Mouse (Mus musculus) myocyte (in vitro differentiated cells): ENCODE results near the gene Zfp760.
"Not testable (repeated sequence)": the region's sequence is repeated elsewhere in the genome, so short reads cannot be mapped to it uniquely, and the experiment has no call there.

Source experiments
- CEBPB ChIP-seq: IDR thresholded peaks from 2 replicates; pipeline ENCODE4 v1.6.1; 2011; ENCODE audit warnings: mild to moderate bottlenecking, moderate library complexity; ENCODE audit not compliant: poor library complexity, insufficient read depth, severe bottlenecking
- E2F4 ChIP-seq: IDR thresholded peaks from one replicate; pipeline ENCODE4 v1.6.1; 2011; ENCODE audit warnings: mild to moderate bottlenecking, control low read depth, moderate library complexity; ENCODE audit not compliant: insufficient read depth
- MAX ChIP-seq: IDR thresholded peaks from one replicate; pipeline ENCODE4 v1.6.1; 2011; ENCODE audit warnings: low read depth, mild to moderate bottlenecking, control low read depth
- MYOD1 ChIP-seq, 3 experiments: IDR thresholded peaks; one replicate each; pipeline ENCODE4 v1.6.1; 2011; ENCODE audit warnings: control low read depth in 2 of 3, low read depth in 2 of 3, mild to moderate bottlenecking in 2 of 3, moderate library complexity in 1 of 3; ENCODE audit not compliant: insufficient read length in 2 of 3, control insufficient read depth in 1 of 3
- MYOG ChIP-seq, 3 experiments: IDR thresholded peaks; one replicate each; pipeline ENCODE4 v1.6.1; 2011; ENCODE audit warnings: control low read depth in 2 of 3, low read depth in 2 of 3, mild to moderate bottlenecking in 2 of 3; ENCODE audit not compliant: insufficient read length in 2 of 3, control insufficient read depth in 1 of 3, insufficient read depth in 1 of 3
- POLR2A ChIP-seq: IDR thresholded peaks from one replicate; pipeline ENCODE4 v1.6.1; 2011; ENCODE audit warnings: low read depth, mild to moderate bottlenecking, control low read depth, moderate library complexity; ENCODE audit not compliant: insufficient read length
- POLR2AphosphoS2 ChIP-seq: IDR thresholded peaks from one replicate; pipeline ENCODE4 v1.6.1; 2011; ENCODE audit warnings: low read depth, control low read depth; ENCODE audit not compliant: insufficient read length
- REST ChIP-seq: IDR thresholded peaks from one replicate; pipeline ENCODE4 v1.6.1; 2011; ENCODE audit warnings: mild to moderate bottlenecking, control low read depth, moderate library complexity; ENCODE audit not compliant: insufficient read depth, insufficient read length
- SRF ChIP-seq: IDR thresholded peaks from one replicate; pipeline ENCODE4 v1.6.1; 2011; ENCODE audit warnings: low read depth; ENCODE audit not compliant: control insufficient read depth, insufficient read length
- TCF12 ChIP-seq: IDR thresholded peaks from one replicate; pipeline ENCODE4 v1.6.1; 2011; ENCODE audit warnings: mild to moderate bottlenecking, control low read depth; ENCODE audit not compliant: poor library complexity, insufficient read depth, severe bottlenecking
- TCF3 ChIP-seq: IDR thresholded peaks from one replicate; pipeline ENCODE4 v1.6.1; 2011; ENCODE audit warnings: low read depth, control low read depth; ENCODE audit not compliant: insufficient read length
- USF1 ChIP-seq: IDR thresholded peaks from one replicate; pipeline ENCODE4 v1.6.1; 2011; ENCODE audit warnings: low read depth, mild to moderate bottlenecking, control low read depth, moderate library complexity

DNA sequence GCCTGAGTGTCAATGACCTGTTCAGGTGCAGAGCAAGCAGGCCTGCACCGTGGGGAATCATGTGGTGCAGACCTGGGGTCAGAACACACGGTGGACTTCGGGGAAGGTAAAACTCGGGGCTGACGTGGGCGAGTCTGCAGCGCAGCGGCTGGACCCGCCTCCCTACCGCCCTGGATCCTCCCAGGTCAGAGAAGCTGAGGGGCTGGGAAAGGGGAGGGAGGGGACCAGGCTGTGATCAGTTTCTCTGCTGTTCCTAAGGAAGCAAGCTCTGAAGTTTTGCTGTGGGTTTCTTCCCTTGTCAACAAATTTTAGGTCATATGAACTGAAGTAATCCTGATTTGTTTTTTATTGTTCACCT is 27.5 kb upstream of the Zfp760 start:
- not testable (repeated sequence) for TF ChIP-seq POLR2A; REST; MAX; POLR2AphosphoS2; TCF3; SRF; USF1; CEBPB; E2F4; TCF12; MYOG (IDR thresholded peaks at IDR 0.05; ENCODE audit: control insufficient read depth in 1 of 3, insufficient read depth in 1 of 3, insufficient read length in 2 of 3, low read depth in 2 of 3); MYOD1 (IDR thresholded peaks at IDR 0.05; ENCODE audit: control insufficient read depth in 1 of 3, insufficient read length in 2 of 3, low read depth in 2 of 3)
